Mouse (Mus musculus): ENCODE measurements around the gene Cdk17. TPM values are rescaled to one million over a fixed set of nuclear protein-coding genes. Genes with fewer than 3 reads are reported as not detected.

Cdk17 gene
- polyA plus RNA-seq, 2 experiments from 2014 or later, result 42.2 to 62.3 TPM

DNA sequence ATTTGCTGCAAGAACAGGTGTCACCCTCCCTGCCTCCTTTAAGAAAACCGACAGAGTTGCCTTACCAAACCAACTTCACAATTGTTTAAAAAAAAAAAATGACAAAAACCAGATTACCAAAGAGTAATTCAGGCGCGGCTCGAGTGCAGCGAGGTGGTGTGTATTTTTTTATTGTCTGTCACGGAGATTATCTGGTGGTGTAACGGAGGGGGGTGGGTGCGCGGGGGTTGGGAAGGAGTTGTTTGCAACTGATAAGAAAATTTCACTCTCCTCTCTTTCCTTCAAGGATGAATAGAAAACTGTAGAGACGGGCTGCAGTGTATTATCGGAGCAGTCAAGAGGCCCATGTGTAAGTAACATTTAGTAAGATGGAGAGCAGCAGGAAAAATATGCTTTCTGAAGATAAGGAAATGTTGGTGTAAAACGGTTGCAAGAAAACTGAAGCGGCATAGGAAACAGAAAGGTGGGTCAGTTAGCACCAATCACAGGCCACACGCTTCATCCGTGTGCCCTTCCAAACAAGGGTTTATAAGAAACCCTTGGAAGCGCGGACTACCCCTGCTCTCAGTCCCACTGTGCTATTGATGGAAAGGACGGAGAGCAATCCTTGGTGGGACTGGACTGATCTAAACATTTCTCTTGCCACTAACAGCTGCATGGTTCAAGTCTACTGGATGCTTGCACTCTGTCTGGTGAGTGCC is 17.2 kb upstream of the Cdk17 start:
- no peak for ATAC-seq

DNA sequence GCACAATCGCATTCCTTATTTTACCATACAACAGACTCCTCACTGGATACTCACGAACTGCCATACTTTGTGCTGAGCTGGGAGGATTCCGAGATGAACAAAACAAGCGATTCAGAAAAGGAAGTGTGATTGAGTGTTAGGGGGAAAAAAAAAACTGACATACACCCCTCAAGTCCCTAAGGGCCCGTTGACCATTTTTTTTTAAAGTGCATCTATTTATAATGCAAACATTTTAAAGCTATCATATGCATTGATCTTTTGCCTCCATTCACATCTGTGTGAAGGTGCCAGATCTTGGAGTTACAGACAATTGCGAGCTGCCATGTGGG is 16.7 kb upstream of the Cdk17 start:
- ATAC-seq, result no peak

- ATAC-seq, result no peak
Observed at GRCm38 (mm10) chr10:93144579-93144978, 16.1 kb upstream of the Cdk17 start.

- ATAC-seq, result peak; percentile 61
Observed at GRCm38 (mm10) chr10:93145088-93145487, 15.6 kb upstream of the Cdk17 start.

GRCm38 (mm10) chr10:93146601-93147000 is 14.1 kb upstream of the Cdk17 start:
- ATAC-seq, result no peak

DNA sequence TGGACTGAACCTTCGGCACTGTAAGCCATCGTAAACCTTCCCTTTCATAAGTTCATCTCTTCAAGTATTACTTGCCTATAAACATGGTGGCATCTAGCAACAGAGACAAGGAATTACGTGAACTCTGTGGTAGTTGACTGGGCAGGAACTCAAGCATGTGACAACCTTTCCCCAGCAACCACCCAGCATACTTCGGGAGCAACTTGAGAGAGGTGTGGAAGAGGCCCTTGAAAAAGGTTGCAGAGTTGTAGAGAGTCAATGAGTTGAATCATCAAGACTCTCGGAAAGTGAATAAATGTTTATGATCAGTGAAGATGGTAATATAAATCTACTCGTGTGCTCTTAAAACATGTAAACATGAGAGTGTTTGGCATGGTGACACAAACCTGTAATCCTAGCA is 13.0 kb upstream of the Cdk17 start:
- no peak for ATAC-seq

DNA sequence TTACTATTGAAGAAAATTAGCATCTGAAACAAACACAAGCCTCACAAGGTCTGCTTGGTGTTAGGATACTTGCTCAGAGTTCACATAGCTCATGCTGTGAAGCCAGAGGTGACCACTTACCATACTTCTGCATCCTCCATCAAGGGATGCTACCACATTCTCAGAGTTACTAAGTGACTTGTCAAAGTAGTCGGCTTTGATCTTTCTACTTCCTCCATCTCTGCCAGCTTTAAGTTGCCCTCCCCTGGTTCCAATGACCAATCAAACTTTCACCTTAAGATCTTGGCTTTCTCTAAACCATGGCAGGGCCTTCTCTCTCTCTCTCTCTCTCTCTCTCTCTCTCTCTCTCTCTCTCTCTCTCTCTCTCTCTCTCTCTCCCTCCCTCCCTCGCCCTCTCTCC is 11.1 kb upstream of the Cdk17 start:
- ATAC-seq, result peak; percentile 82

- no peak for ATAC-seq
Observed at GRCm38 (mm10) chr10:93151775-93152174, 8.9 kb upstream of the Cdk17 start.

- ATAC-seq, result no peak
Observed at GRCm38 (mm10) chr10:93152698-93153097, 8.0 kb upstream of the Cdk17 start.

DNA sequence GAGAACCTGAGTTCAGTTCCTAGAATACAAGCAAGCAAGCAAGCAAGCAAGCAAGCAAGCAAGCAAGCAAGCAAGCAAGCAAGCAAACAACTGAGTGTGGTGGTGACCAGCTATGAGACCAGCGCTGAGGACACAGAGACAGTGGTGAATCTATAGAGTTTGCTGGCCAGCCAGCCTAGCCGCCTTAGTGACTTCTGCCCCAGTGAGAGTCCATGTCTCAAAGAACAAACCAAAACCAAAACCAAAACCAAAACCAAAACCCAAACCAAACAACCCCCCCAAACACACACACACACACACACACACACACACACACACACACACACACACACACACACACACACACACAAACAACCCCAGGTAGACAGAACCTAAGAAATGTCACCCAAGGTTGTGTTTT is 7.3 kb upstream of the Cdk17 start:
- peak; percentile 51 for ATAC-seq

DNA sequence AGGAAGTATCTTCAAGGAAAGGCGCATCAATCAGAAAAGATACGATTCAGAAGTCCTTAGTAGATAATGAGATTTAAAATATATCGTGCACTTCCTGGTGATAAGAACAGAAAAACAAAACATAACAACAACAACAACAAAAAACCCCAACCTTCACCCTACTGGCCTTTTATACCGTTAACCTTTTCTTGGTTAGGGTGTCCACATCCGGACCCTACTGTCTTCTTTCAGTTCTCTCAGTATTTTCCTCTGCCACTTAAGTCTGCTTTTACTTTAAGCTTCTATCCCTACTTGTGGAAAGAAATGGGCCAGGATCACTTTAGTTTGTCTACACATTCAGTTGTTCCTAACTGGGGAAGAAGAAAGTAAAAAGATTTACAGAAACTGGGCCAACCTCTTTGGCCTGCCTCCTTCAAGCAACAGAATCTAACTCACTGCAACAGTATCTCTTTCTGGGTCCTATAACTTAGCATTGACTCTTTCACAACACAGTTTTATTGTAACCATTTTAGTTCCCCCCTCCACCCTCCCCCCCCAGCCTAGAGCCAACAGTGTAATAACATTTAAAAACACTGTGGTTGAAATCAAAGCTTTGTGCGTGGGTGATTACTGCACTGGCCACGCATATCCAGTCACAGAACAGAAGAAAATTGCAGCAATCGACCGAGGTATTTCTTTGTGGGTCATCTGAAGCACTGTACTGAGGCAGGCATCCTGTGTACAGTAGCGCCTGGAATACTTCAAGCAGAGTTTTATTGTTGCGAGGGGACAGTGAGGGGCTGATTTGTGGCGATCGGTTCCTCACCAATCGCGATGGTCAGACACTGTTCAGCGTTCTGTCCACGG is 801 bp upstream of the Cdk17 start:
- ATAC-seq, result peak; percentile 30

- peak; percentile 54 for ATAC-seq
Observed at GRCm38 (mm10) chr10:93160497-93160806, 223 bp upstream of the Cdk17 start.

DNA sequence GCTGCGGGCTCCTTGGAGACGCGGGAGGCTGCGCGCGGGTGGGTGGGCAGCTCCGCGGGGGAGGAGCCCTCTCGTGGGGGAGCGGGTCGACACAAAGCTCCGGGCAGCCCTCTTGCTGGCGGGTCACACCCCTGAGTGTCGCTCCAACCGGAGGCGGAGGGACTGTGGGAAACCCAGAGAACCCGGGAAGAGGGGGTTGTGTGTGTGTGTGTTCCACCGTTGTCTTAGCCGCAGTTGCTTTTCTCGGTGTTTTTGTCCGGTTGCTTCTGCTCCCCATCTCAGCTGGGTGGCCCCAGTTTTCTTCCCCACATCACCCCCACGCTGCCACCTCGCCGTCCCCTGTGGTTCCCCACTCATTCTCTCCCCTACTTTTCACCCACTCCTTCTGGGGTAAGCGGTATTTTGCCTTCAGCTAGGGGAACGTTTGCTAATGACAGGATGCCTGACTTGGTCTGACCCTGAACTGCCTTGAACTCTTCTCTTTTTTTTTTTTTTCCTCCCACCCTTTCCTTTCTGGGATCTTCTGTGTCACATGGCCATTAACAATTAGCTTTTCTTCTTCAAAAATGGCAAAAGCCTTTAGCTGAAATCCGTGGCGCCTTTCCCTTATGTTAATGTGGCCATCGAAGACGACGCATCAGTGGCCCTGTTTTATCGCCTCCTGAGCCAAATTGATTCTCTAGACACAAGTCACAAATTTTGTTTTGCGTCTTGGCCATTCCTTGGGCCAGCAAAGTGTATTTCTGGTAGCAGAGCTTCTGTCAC is 1.0 kb downstream of the Cdk17 start:
- peak; percentile 5 for ATAC-seq

DNA sequence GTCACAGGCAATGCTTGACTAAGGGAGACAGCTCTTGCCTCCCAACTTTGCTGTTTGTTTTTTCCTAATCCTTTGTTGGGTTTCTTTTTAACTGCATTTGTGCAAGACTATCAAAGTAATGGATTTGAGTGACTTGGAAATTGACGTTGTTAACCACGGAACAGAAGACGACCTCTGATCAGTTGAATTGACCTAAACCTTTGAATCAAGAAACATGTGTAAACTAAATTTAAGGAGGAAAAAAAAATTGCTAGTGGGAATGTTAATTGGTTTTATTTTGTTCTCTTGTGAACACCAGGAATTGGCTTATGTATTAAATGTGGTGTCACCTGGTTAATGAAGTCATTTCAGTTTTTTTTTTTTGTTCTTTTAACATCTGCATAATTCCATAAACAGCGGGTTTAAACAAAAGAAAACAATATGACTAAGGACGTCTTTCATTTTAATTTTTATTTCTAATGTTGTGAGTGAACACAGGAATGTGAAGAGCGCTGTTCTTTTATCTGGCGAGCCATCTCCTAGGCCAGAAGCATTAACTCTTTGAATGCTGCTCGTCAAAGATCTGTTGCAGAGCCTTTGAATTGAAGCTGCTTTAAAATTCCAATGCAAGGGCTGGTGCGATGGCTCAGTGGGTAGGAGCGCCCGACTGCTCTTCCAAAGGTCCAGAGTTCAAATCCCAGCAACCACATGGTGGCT is 1.7 kb downstream of the Cdk17 start:
- ATAC-seq, result no peak

DNA sequence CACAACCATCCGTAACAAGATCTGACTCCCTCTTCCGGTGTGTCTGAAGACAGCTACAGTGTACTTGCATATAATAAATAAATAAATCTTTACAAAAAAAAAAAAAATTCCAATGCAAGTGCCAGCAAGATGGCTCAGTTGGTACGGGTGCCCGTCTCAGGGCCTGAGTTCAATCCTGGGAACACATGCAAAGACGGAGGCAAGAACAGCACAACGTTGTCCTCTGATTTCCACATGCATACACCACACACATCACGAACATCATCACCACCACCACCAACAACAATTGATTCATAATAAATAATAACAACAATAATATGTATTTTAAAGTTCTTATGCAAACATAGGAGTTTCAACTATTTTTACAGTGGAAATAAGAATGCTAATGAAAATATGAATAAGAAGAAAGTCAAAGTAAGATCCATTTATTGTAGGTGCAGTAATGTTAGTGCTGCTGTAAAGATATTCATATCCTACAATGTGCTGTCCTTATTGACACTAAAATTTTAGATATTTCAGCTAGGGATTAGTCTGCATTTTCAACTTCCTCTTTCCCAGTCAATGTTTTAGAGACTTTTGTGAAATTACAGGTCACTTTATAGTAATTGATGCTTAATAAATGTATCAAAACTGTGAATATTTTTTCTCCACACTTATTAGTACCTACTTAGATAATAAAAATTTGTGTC is 2.4 kb downstream of the Cdk17 start:
- ATAC-seq, result no peak

DNA sequence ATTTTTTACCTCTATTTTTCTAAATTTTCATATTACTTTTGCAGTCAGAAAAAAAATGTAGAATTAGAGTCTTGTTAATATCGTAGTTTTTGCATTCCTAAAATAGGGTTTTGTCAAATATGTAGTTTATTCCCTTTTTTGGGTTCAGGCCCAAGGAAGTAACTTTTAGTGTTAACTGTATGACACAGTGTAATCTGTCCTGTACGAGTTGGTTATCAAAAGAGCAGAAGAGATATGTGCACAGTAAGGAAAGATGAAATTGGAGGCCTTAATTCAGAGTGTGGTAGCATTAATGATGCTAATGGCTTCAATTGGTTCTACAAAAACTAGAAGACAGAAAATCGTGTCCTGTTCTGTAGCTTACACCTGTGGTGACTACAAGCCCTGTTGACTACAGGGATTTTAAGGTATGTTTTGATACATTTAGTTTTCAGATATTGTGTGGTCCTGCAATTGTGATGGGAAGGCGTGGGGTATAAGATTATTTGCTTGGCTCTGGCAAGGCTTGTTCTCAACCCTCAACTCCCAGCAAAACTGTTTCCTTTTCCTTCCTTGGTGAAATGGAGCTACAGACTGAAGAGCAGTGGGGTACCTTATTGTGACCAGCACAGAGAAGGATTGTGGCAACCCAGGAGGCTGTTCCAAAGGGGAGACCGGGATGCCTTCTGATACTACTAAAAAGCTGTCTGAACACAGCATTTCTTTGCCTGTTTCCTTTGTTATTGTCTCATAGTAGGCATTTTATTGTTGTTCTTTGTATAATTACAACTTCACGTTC is 3.2 kb downstream of the Cdk17 start:
- no peak for ATAC-seq

GRCm38 (mm10) chr10:93165416-93166381 is 5.0 kb downstream of the Cdk17 start:
- peak; percentile 28 for ATAC-seq

DNA sequence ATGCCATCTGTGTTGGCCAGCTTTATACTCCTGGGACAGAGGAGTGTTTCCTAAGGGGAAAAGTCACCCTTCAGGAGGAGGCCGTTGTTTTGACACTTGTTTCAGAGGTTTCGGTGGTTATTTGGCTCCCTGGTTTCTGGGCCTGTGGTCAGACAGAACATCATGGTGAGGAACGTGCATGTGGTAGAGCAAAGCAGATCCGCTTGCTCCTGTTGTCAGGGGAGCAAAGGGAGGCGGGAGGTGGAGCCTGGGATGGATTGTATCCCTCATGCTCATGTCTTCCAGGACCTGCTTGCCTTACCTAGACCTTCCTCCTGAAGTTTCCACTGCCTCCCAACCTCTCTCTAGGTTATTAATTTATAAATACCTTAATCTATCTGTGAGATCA is 5.7 kb downstream of the Cdk17 start:
- no peak for ATAC-seq

GRCm38 (mm10) chr10:93167311-93167710 is 6.6 kb downstream of the Cdk17 start:
- ATAC-seq, result peak; percentile 3

DNA sequence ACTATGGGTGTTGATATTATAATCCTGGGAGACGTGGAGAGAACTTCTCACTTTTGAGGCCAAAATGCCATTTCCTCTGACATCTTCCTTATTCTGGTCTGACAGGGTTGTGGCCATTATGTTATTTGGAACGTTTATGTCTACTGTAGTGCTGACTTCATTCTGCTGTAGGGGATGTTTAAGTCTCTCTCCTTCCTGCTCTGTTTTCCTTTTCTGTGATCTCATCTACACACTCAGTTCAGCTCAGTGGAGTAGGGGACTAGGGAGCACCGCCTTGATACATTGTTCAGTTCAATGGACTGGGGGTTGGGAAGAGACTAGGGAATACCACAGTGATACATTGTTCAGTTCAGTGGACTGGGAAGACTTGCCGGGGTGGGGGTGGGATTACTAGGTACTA is 7.4 kb downstream of the Cdk17 start:
- ATAC-seq, result peak; percentile 27

All from CD4-positive, CD25-positive, alpha-beta regulatory T cell, adult 4 months (primary cell).